Mouse (Mus musculus) duodenum, adult 2 months (tissue): ENCODE measurements around the gene Slc16a2. TPM values are rescaled to one million over a fixed set of nuclear protein-coding genes. Genes with fewer than 3 reads are reported as not detected.

ENCODE experiments used
- polyA plus RNA-seq: library from polyadenylated mRNA; depleted of rRNA; stranded (reverse); fragments of >200 nt; gene quantifications from 2 replicates; pipeline ENCODE4 v1.2.3, GENCODE M21; 2012; ENCODE audit warnings: low replicate concordance; rRNA removed

The Slc16a2 gene
- 0.68 and 4.9 TPM in 2 replicates for polyA plus RNA-seq

DNA sequence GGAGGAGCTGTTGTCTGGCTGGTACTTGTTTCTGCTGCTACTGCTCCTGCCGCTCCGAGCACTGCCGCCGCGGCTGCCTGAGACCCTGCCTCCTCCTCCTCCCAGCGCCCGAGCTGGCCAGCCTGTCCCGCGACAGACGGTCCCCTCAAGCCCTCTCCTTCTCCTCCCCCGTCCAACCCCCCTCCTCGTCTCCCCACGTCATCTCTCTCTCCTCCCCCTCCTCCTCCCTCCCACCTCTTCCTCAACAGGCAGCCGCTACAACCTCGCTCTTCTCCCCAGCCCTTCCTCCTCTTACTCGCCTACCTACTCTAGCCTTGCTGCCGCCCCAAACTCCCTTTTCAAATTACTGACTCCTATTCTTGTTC, at the start of gene Slc16a2:
TSS of gene Slc16a2 (minus strand) at position 152 of the 365 bp plus-strand sequence.

Other genes with a start within 250 kb of the Slc16a2 start
- not detected in 2 replicates for gene Zcchc13, start 191.4 kb downstream of the Slc16a2 start, polyA plus RNA-seq
- 0.49 and 0.65 TPM in 2 replicates for gene Rlim, start 159.3 kb upstream of the Slc16a2 start, polyA plus RNA-seq